Mouse (Mus musculus): Measurements from ENCODE around the gene Smco4.
"Not testable (repeated sequence)": the region's sequence is repeated elsewhere in the genome, so short reads cannot be mapped to it uniquely, and the experiment has no call there.

Gene Smco4

GRCm38 (mm10) chr9:15550461-15550961, 57.3 kb downstream of the Smco4 start:
- DNase-seq = no peak

- not testable (repeated sequence) for DNase-seq
Observed at GRCm38 (mm10) chr9:15551073-15551472, 57.8 kb downstream of the Smco4 start.

GRCm38 (mm10) chr9:15551933-15552851, 59.0 kb downstream of the Smco4 start:
- no peak for DNase-seq

- no peak for DNase-seq
Observed at GRCm38 (mm10) chr9:15553322-15553721, 60.1 kb downstream of the Smco4 start.

- DNase-seq = no peak
Observed at GRCm38 (mm10) chr9:15560451-15560850, 67.2 kb downstream of the Smco4 start.

- DNase-seq = no peak
Observed at GRCm38 (mm10) chr9:15562353-15562752, 69.1 kb downstream of the Smco4 start.

- no peak for DNase-seq
Observed at GRCm38 (mm10) chr9:15574750-15575454, 81.7 kb downstream of the Smco4 start.

GRCm38 (mm10) chr9:15578427-15578826, 85.2 kb downstream of the Smco4 start:
- no peak for DNase-seq

- no peak for DNase-seq
Observed at GRCm38 (mm10) chr9:15578946-15579345, 85.7 kb downstream of the Smco4 start.

- no peak for DNase-seq
Observed at GRCm38 (mm10) chr9:15580176-15580575, 86.9 kb downstream of the Smco4 start.

GRCm38 (mm10) chr9:15582026-15582425, 88.8 kb downstream of the Smco4 start:
- no peak for DNase-seq

- DNase-seq = no peak
Observed at GRCm38 (mm10) chr9:15584209-15584608, 91.0 kb downstream of the Smco4 start.

- DNase-seq = no peak
Observed at GRCm38 (mm10) chr9:15585956-15586355, 92.7 kb downstream of the Smco4 start.

GRCm38 (mm10) chr9:15587157-15587854, 94.1 kb downstream of the Smco4 start:
- DNase-seq = no peak

- no peak for DNase-seq
Observed at GRCm38 (mm10) chr9:15594148-15594547, 100.9 kb downstream of the Smco4 start.
